Mouse (Mus musculus): Measurements from ENCODE around the gene Bace1. TPM values are rescaled to one million over a fixed set of nuclear protein-coding genes. Genes with fewer than 3 reads are reported as not detected.

Bace1 gene
- polyA plus RNA-seq, 2 experiments = 37.9 to 39.0 TPM

DNA sequence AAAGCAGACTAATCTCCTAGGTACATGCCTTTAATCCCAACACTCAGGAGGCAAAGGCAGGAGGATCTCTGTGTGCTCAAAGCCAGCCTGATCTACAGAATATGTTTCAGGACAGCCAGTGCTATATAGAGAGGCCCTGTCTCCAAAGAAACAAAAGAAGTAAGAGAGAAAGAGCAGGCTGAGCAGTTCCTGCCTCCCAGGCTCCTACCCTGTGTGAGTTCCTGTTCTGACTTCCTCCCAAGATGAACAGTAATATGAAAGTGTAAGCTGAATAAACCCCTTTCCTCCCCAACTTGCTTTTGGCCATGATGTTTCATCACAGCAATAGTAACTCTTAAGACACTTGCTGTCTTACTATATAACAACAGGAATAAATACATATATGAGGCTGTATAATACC, 55.3 kb downstream of the Bace1 start:
- Histone ChIP-seq H3K9ac (ENCODE audit: low read depth, low read length, severe bottlenecking) (no peak overlapping the region), H3K27ac (replicated peaks; ENCODE audit: low read depth, low read length) (no peak overlapping the region), H3K4me1 (ENCODE audit: control insufficient read depth, insufficient read depth, low read length) (no peaks in the 10 kb centered on the region), H3K27me3 (ENCODE audit: control insufficient read depth, insufficient read depth, low read length) (no peaks in the 10 kb centered on the region), H3K4me2 (replicated peaks; ENCODE audit: low read depth, low read length, severe bottlenecking) (no peak overlapping the region), H3K9me3 (ENCODE audit: control insufficient read depth, low read length) (no peaks in the 10 kb centered on the region), H3K36me3 (ENCODE audit: control insufficient read depth, insufficient read depth, low read length) (peaks cover 92% of the 10 kb centered on the region), H3K4me3 (replicated peaks; ENCODE audit: low read length) (no peak overlapping the region)
- ATAC-seq (ENCODE audit: low FRiP score, low read depth) (no peak), DNase-seq (ENCODE audit: low spot score) (no peak)
- no peak for TF ChIP-seq POLR2A (IDR thresholded peaks at IDR 0.05; ENCODE audit: borderline replicate concordance, extremely low read depth, insufficient read depth, insufficient read length)

DNA sequence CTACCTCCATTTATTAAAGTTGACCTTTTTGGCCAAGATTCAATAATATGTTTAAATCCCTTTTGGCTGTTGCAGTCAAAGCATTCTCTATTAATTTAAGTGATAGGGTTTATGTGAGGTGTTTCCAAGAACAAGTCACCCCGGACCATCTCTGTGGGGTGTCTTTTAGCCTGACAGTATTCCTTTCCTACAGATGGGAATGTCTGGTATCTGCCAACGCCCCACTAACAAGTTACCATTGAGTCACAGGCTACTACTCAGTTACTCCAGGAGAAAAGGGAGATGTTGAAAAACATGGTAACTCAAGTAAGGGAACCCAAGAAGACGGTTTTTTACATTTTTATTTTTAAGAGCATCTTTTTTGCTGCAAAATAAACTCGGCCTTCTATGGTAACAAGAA, 66.8 kb downstream of the Bace1 start:
- Histone ChIP-seq H3K4me2 (replicated peaks; ENCODE audit: low read depth, low read length, severe bottlenecking) (peak overlapping the region; percentile 73), H3K4me3 (replicated peaks; ENCODE audit: low read length) (peak overlapping the region; percentile 98), H3K27ac (replicated peaks; ENCODE audit: low read depth, low read length) (no peak overlapping the region), H3K27me3 (ENCODE audit: control insufficient read depth, insufficient read depth, low read length) (no peaks in the 10 kb centered on the region), H3K36me3 (ENCODE audit: control insufficient read depth, insufficient read depth, low read length) (peaks cover 34% of the 10 kb centered on the region), H3K4me1 (ENCODE audit: control insufficient read depth, insufficient read depth, low read length) (peaks cover 16% of the 10 kb centered on the region), H3K9ac (ENCODE audit: low read depth, low read length, severe bottlenecking) (peak overlapping the region; percentile 90), H3K9me3 (ENCODE audit: control insufficient read depth, low read length) (no peaks in the 10 kb centered on the region)
- no peak for ATAC-seq (ENCODE audit: low FRiP score, low read depth)
- TF ChIP-seq POLR2A (IDR thresholded peaks at IDR 0.05; ENCODE audit: borderline replicate concordance, extremely low read depth, insufficient read depth, insufficient read length) = no peak
- 40% methylated on average over 4 of the region's 4 CpGs for WGBS
- no peak for DNase-seq (ENCODE audit: low spot score)

GRCm38 (mm10) chr9:45905811-45906237, 67.4 kb downstream of the Bace1 start:
- peak; percentile 38; the same call in 1 of the 2 replicates for ATAC-seq (ENCODE audit: low FRiP score, low read depth)
- Histone ChIP-seq H3K4me3 (replicated peaks; ENCODE audit: low read length) (peak overlapping the region; percentile 98), H3K27me3 (ENCODE audit: control insufficient read depth, insufficient read depth, low read length) (no peaks in the 10 kb centered on the region), H3K27ac (replicated peaks; ENCODE audit: low read depth, low read length) (peak overlapping the region; percentile 87), H3K4me2 (replicated peaks; ENCODE audit: low read depth, low read length, severe bottlenecking) (peak overlapping the region; percentile 73), H3K9me3 (ENCODE audit: control insufficient read depth, low read length) (no peaks in the 10 kb centered on the region), H3K36me3 (ENCODE audit: control insufficient read depth, insufficient read depth, low read length) (peaks cover 40% of the 10 kb centered on the region), H3K4me1 (ENCODE audit: control insufficient read depth, insufficient read depth, low read length) (peaks cover 16% of the 10 kb centered on the region), H3K9ac (ENCODE audit: low read depth, low read length, severe bottlenecking) (peak overlapping the region; percentile 90)
- no peak for TF ChIP-seq POLR2A (IDR thresholded peaks at IDR 0.05; ENCODE audit: borderline replicate concordance, extremely low read depth, insufficient read depth, insufficient read length)
- DNase-seq (ENCODE audit: low spot score) = no peak
- 1% methylated on average over 9 of the region's 27 CpGs for WGBS

- peak; percentile 62; the same call in 1 of the 2 replicates for TF ChIP-seq POLR2A (IDR thresholded peaks at IDR 0.05; ENCODE audit: borderline replicate concordance, extremely low read depth, insufficient read depth, insufficient read length)
- WGBS = 5% methylated on average over 69 of the region's 80 CpGs
- ATAC-seq (ENCODE audit: low FRiP score, low read depth) = peak; percentile 93
- Histone ChIP-seq H3K27ac (replicated peaks; ENCODE audit: low read depth, low read length) (peak within 1 kb of the TSS; percentile 87), H3K4me2 (replicated peaks; ENCODE audit: low read depth, low read length, severe bottlenecking) (peak within 1 kb of the TSS; percentile 73), H3K4me3 (replicated peaks; ENCODE audit: low read length) (peak within 1 kb of the TSS; percentile 98), H3K9ac (ENCODE audit: low read depth, low read length, severe bottlenecking) (peak within 1 kb of the TSS; percentile 90), H3K9me3 (ENCODE audit: control insufficient read depth, low read length) (no peaks in the 10 kb centered on the region), H3K27me3 (ENCODE audit: control insufficient read depth, insufficient read depth, low read length) (no peaks in the 10 kb centered on the region), H3K4me1 (ENCODE audit: control insufficient read depth, insufficient read depth, low read length) (peaks cover 16% of the 10 kb centered on the region), H3K36me3 (ENCODE audit: control insufficient read depth, insufficient read depth, low read length) (peaks cover 46% of the 10 kb centered on the region)
- peak; percentile 84 for DNase-seq (ENCODE audit: low spot score)
Measured at GRCm38 (mm10) chr9:45906355-45907077, 68.1 kb downstream of the Bace1 start, which contains the start of the genes Pcsk7 and Rnf214. TSS of gene Pcsk7 (plus strand) at chr9:45906497. TSS of gene Rnf214 (minus strand) at chr9:45906911.

DNA sequence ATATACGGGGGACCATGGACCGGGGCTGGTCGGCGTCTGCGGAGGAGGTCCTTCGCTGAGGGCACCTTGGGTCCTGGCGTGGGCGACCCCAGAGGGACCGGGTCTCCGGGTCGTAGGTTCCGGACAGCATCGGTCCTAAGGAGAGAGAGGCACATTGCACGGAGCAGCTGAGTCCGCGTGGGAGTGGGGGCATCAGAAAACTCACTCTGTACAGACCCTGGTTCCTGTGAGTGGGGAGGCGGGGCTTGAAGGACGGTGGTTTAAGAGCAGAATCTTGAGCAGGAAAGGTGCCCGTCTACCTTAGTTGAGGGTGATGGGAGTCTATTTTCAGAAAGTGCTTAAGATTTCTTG, 68.7 kb downstream of the Bace1 start:
- under 1% methylated on average over 19 of the region's 19 CpGs for WGBS
- ATAC-seq (ENCODE audit: low FRiP score, low read depth) (peak; percentile 9), DNase-seq (ENCODE audit: low spot score) (no peak)
- H3K4me3 ChIP-seq (replicated peaks; ENCODE audit: low read length) = peak overlapping the region; percentile 98
- no peaks in the 10 kb centered on the region for H3K27me3 ChIP-seq (ENCODE audit: control insufficient read depth, insufficient read depth, low read length)
- peaks cover 46% of the 10 kb centered on the region for H3K36me3 ChIP-seq (ENCODE audit: control insufficient read depth, insufficient read depth, low read length)
- H3K4me2 ChIP-seq (replicated peaks; ENCODE audit: low read depth, low read length, severe bottlenecking) = peak overlapping the region; percentile 73
- no peaks in the 10 kb centered on the region for H3K9me3 ChIP-seq (ENCODE audit: control insufficient read depth, low read length)
- TF ChIP-seq POLR2A (IDR thresholded peaks at IDR 0.05; ENCODE audit: borderline replicate concordance, extremely low read depth, insufficient read depth, insufficient read length) = no peak
- H3K27ac ChIP-seq (replicated peaks; ENCODE audit: low read depth, low read length) = peak overlapping the region; percentile 87
- H3K9ac ChIP-seq (ENCODE audit: low read depth, low read length, severe bottlenecking) = peak overlapping the region; percentile 90
- peaks cover 16% of the 10 kb centered on the region for H3K4me1 ChIP-seq (ENCODE audit: control insufficient read depth, insufficient read depth, low read length)
